Mouse (Mus musculus) forebrain, embryonic 11.5 days (tissue): ENCODE measurements at regions not wholly inside any gene's neighbourhood (a gene's known extent, or its start where the extent isn't known, plus 50 kb on each side); places are given as distances from the start of the nearest gene placed in this dataset.
"Not testable (repeated sequence)": the region's sequence is repeated elsewhere in the genome, so short reads cannot be mapped to it uniquely, and the experiment has no call there.

Experiments used
- ATAC-seq: fragments of 200-750 bp; cut with Nextera tagmentation; replicated peaks from 2 replicates; pipeline ENCODE4 v1.8.0; 2017; ENCODE audit warnings: moderate TSS enrichment; ENCODE audit not compliant: low FRiP score
- DNase-seq: peaks from one replicate; pipeline ENCODE4 v3.0.0-alpha.2; 2017; ENCODE audit warnings: low spot score
- H3K27ac ChIP-seq: fragments of 300-500 bp; sonication (generic); 2 replicates; pipeline ENCODE4 v1.5.1; 2014; ENCODE audit warnings: low read depth, low read length
- H3K27me3 ChIP-seq: fragments of 300-500 bp; sonication (generic); 2 replicates; pipeline ENCODE4 v1.6.1; 2014; ENCODE audit warnings: mild to moderate bottlenecking, low read length, mixed read lengths; ENCODE audit not compliant: control insufficient read depth, insufficient read depth
- H3K36me3 ChIP-seq: fragments of 300-500 bp; sonication (generic); 2 replicates; pipeline ENCODE4 v1.6.1; 2014; ENCODE audit warnings: mild to moderate bottlenecking, low read length, moderate library complexity, mixed read lengths; ENCODE audit not compliant: control insufficient read depth, insufficient read depth
- H3K4me1 ChIP-seq: fragments of 300-500 bp; sonication (generic); replicated peaks from 2 replicates; pipeline ENCODE4 v1.6.1; 2014; ENCODE audit warnings: low read length, mixed read lengths; ENCODE audit not compliant: control insufficient read depth, insufficient read depth
- H3K4me2 ChIP-seq: fragments of 300-500 bp; sonication (generic); 2 replicates; pipeline ENCODE4 v1.6.1; 2014; ENCODE audit warnings: low read depth, mild to moderate bottlenecking, low read length, moderate library complexity, mixed read lengths; ENCODE audit not compliant: severe bottlenecking
- H3K4me3 ChIP-seq: fragments of 300-500 bp; sonication (generic); 2 replicates; pipeline ENCODE4 v1.5.1; 2014; ENCODE audit warnings: low read depth, low read length
- H3K9ac ChIP-seq: fragments of 300-500 bp; sonication (generic); 2 replicates; pipeline ENCODE4 v1.6.1; 2014; ENCODE audit warnings: low read length
- H3K9me3 ChIP-seq: fragments of 300-500 bp; sonication (generic); 2 replicates; pipeline ENCODE4 v1.6.1; 2016; ENCODE audit warnings: low read length, mixed read lengths; ENCODE audit not compliant: control insufficient read depth
- WGBS: fragments of 180-500 bp; shearing (Covaris S2); extraction: QIAGEN DNeasy Blood & Tissue Kit; methylation state at CpG from one replicate; pipeline ENCODE4 v1.1.7; 2014; 5-methylcytosine and 5-hydroxymethylcytosine counted together

DNA sequence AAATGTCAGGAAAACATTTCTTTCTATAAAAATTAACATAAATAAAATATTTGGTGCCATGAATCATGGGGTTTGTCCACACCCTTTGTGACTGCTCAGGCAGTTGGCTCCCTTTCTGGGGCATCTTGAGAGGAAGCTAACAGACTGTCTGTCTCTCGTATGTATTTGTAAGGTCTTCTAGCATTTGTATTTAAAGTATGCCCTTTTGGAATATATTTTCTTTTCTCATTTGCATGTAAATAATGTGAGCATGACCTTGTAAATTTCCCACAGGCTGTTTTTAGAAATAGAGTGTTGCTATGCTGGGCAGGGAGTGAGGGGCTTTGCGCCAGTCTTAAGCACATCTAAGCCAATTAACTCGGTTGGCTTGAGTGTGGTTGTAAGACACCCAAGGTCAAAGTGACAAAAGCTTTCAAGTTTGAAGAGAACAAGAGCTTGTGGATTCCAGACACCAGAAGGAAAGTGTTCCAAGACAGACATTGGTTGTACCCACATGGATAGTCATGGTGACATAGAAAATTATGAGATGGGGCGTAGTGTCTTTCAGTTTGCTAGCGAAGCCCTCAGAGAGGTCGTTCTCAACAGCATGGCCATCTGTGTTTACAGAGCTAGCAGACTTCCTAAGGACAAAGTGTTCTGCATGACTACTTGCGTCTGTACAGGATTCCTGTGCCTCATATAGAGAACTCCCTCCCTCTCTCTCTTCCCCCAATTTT, 113.1 kb upstream of the Rasgrp1 start:
- no peaks in the 10 kb centered on the region for H3K9me3 ChIP-seq
- no peaks in the 10 kb centered on the region for H3K27me3 ChIP-seq
- H3K27ac ChIP-seq, result no peak overlapping the region
- no peak overlapping the region for H3K9ac ChIP-seq
- peak; percentile 74 for ATAC-seq
- 52% methylated on average over 7 of the region's 7 CpGs for WGBS
- H3K36me3 ChIP-seq, result no peaks in the 10 kb centered on the region
- no peak overlapping the region for H3K4me2 ChIP-seq
- H3K4me1 ChIP-seq, result 0 out of 2 replicates have a peak, but pooled peaks cover 4% of the 10 kb centered on the region
- H3K4me3 ChIP-seq, result no peak overlapping the region
- no peak for DNase-seq

GRCm38 (mm10) chr2:117456456-117457020, 113.7 kb upstream of the Rasgrp1 start:
- Histone ChIP-seq H3K4me2 (no peak overlapping the region), H3K36me3 (no peaks in the 10 kb centered on the region), H3K9ac (no peak overlapping the region), H3K9me3 (no peaks in the 10 kb centered on the region), H3K27me3 (no peaks in the 10 kb centered on the region), H3K4me1 (0 out of 2 replicates have a peak, but pooled peaks cover 4% of the 10 kb centered on the region), H3K4me3 (no peak overlapping the region), H3K27ac (no peak overlapping the region)
- ATAC-seq, result peak; percentile 34; the same call in 1 of the 2 replicates
- WGBS, result 79% methylated on average over 13 of the region's 13 CpGs
- DNase-seq, result no peak

DNA sequence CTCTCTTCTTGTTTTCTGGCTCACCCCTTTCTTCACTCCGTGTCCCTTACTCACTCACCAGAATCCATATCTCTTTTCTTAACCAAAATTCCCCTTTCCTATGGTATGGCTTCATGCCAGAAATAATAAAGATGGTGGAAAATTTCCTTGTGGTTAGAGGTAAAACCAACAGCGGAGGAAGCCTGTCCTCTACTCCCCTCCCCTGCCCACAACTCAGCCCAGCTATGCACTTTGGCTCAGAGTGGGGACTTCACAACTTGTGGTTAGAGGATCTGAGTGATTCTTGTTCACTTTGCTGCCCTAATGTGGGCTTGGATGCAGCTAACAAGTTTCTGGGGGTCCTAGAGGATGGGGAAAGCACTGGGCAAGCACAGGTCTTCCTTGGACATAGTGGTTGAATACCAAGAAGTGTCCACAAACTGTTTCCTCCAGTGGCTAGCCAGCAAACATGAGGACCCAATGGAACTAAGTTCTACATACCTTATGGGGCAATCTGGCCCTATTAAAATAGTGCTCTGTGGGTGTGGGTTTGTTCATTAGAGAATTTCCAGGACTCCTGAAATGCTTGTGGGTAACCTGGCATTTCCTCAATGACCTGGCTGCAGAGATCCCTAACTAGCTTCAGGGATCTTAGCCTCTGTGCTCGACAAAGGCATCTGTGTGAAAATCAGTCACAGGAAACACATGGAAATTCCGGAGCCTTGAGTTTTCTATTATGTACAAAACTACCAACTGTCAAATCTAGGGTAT, 118.9 kb upstream of the Rasgrp1 start:
- H3K27ac ChIP-seq, result no peak overlapping the region
- no peak overlapping the region for H3K9ac ChIP-seq
- H3K27me3 ChIP-seq, result no peaks in the 10 kb centered on the region
- no peaks in the 10 kb centered on the region for H3K36me3 ChIP-seq
- no peak overlapping the region for H3K4me2 ChIP-seq
- no peak overlapping the region for H3K4me3 ChIP-seq
- no peaks in the 10 kb centered on the region for H3K9me3 ChIP-seq
- WGBS, result 81% methylated on average over 4 of the region's 4 CpGs
- no peaks in the 10 kb centered on the region for H3K4me1 ChIP-seq
- ATAC-seq (no peak), DNase-seq (no peak)

GRCm38 (mm10) chr2:117474885-117475542, 132.2 kb upstream of the Rasgrp1 start:
- 77% methylated on average over 2 of the region's 2 CpGs for WGBS
- Histone ChIP-seq H3K4me3 (no peak overlapping the region), H3K9ac (no peak overlapping the region), H3K27me3 (no peaks in the 10 kb centered on the region), H3K4me1 (no peaks in the 10 kb centered on the region), H3K27ac (no peak overlapping the region), H3K4me2 (no peak overlapping the region), H3K9me3 (no peaks in the 10 kb centered on the region), H3K36me3 (no peaks in the 10 kb centered on the region)
- ATAC-seq (no peak), DNase-seq (no peak)

GRCm38 (mm10) chr2:117475561-117475960, 132.8 kb upstream of the Rasgrp1 start:
- WGBS, result 49% methylated on average over 3 of the region's 3 CpGs
- ATAC-seq, result no peak
- no peaks in the 10 kb centered on the region for H3K4me1 ChIP-seq

DNA sequence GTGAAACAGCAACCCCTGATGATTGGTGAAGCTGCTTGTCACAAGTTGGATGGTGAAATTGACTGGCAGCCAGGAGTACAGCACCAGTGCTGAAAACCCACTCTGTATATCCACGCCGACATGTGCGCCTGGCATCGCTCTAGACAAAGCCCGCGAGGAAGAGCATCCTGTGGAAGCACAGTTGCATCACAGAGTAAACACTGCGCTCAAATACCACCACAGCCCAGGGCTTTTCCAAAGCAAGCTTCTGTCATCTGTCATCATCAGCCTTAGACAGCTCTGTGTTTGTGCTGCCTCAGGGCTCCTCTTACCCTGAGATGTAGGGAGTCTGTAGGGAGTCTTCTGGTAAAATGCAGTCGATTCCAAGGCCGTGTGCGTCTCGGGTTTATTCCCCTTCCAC, 134.7 kb upstream of the Rasgrp1 start:
- not testable (repeated sequence) for H3K9me3 ChIP-seq, H3K4me2 ChIP-seq, H3K27ac ChIP-seq, H3K9ac ChIP-seq, H3K4me3 ChIP-seq, H3K4me1 ChIP-seq, H3K36me3 ChIP-seq, ATAC-seq, DNase-seq, H3K27me3 ChIP-seq
- WGBS, result 89% methylated on average over 11 of the region's 11 CpGs

More at GRCm38 (mm10) chr2:117475561-117475960, 132.8 kb upstream of the Rasgrp1 start:
- no peak for DNase-seq
- H3K27ac ChIP-seq, result no peak overlapping the region
- H3K36me3 ChIP-seq, result no peaks in the 10 kb centered on the region
- no peaks in the 10 kb centered on the region for H3K9me3 ChIP-seq
- no peak overlapping the region for H3K4me3 ChIP-seq
- H3K9ac ChIP-seq, result no peak overlapping the region
- H3K4me2 ChIP-seq, result no peak overlapping the region
- H3K27me3 ChIP-seq, result no peaks in the 10 kb centered on the region

DNA sequence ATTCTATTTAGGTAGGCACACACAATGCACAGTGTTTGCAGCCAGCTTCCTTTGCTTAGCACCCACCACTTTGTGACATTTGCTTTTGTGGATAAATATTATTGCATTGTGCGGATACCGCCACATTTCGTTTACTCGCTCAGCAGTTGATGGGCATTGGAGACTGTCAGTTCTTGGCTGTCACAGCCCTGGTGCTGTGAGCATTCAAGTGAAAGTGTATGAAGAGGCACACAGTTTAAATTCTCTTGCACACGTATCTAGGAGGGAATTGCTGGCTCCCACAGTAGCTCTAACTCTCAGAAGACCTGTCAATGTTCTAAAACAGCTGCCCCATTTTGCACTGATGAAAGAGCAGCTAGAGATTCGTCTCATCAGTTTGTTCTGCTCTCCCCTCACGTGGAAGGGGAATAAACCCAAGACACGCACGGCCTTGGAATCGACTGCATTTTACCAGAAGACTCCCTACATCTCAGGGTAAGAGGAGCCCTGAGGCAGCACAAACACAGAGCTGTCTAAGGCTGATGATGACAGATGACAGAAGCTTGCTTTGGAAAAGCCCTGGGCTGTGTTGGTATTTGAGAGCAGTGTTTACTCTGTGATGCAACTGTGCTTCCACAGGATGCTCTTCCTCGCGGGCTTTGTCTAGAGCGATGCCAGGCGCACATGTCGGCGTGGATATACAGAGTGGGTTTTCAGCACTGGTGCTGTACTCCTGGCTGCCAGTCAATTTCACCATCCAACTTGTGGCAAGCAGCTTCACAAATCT, 136.6 kb upstream of the Rasgrp1 start:
- WGBS, result 90% methylated on average over 16 of the region's 16 CpGs
- H3K9ac ChIP-seq, H3K36me3 ChIP-seq, H3K9me3 ChIP-seq, H3K27ac ChIP-seq, H3K27me3 ChIP-seq, H3K4me2 ChIP-seq, ATAC-seq, H3K4me1 ChIP-seq, DNase-seq, H3K4me3 ChIP-seq: not testable (repeated sequence)

DNA sequence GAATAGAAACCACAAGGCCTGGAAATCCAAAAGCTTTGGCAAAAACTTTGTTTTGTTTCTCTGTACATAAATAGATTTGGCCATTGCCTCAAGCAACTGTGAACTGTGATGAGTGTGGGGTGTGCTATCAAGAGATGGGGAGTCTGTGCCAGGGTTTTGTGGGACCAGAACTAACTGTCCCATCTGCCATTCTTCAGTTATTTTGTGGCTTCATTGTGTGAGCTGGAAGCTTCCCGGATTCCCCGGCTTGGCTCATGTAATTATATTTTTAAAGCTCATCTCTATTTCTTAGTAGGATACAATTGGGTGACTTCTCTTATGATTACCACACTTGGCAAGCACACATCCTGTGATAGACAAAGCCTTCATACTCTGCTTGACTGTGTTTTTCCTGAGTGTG, 143.6 kb upstream of the Rasgrp1 start:
- 99% methylated on average over 2 of the region's 2 CpGs for WGBS

More for the DNA sequence above, 143.6 kb upstream of the Rasgrp1 start:
- Histone ChIP-seq H3K4me3 (no peak overlapping the region), H3K9me3 (no peaks in the 10 kb centered on the region), H3K27me3 (no peaks in the 10 kb centered on the region), H3K9ac (no peak overlapping the region), H3K4me2 (no peak overlapping the region), H3K36me3 (no peaks in the 10 kb centered on the region), H3K4me1 (no peaks in the 10 kb centered on the region), H3K27ac (no peak overlapping the region)
- ATAC-seq (no peak), DNase-seq (no peak)
